Mouse (Mus musculus): Measurements from ENCODE around the gene Ccdc137. TPM values are rescaled to one million over a fixed set of nuclear protein-coding genes. Genes with fewer than 3 reads are reported as not detected.
A peak's percentile ranks its signal among the peaks of the same experiment; 100 is the strongest.

Gene Ccdc137
- polyA plus RNA-seq, 1 experiment from 2014 or later, result 32.6 TPM

DNA sequence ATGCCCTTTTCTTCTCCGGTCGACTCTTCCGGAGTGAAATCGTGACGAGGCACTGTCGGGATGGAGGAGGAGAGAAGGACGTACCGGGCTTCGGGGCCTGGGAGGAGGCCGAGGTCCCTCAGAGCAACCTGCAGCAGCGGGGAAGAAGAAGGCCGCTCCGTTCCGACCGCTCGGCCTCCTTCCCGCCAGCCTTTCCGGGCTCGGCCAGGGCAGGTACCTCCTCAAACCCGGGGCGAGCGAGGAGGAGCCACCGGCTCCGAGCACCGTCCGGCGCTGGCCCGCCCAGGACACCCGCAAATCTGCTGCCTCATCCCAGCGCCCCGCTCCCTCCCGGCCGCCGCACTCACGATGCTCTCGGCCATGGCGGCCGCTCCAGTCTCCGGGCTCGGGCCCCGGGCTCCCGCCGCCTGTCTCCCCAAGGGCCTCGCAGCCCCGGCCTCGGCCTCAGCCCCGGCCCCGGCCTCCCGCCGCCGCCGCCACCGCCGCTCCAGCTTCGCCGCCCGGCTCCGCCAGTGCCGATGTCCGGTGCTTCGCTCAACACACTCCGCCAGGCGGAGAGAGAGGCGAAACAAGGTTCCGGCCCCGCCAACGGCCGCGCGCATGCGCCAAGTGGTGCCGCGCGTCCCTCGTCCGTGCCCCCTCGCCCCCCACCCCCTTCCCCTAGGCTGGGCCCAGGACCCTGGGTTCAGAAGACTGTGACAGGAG is 20.6 kb upstream of the Ccdc137 start, which contains the start of gene Nploc4:
Gene Nploc4, minus strand, starts transcription at position 557 of the 705 bp plus-strand sequence.
- DNase-seq (ENCODE audit: low spot score), result peak; percentile 96
- H3K9ac ChIP-seq (ENCODE audit: low read length), result peak within 1 kb of the TSS; percentile 96
- ATAC-seq (ENCODE audit: insufficient number of reproducible peaks, low FRiP score, low TSS enrichment, low read depth), result peak; percentile 89
- H3K4me3 ChIP-seq (ENCODE audit: low read depth, low read length), result peak within 1 kb of the TSS; percentile 99
- H3K4me1 ChIP-seq (ENCODE audit: control insufficient read depth, insufficient read depth, low read length), result peaks cover 11% of the 10 kb centered on the region
- no peaks in the 10 kb centered on the region for H3K27me3 ChIP-seq (ENCODE audit: control insufficient read depth, insufficient read depth, low read length)
- H3K36me3 ChIP-seq (ENCODE audit: control insufficient read depth, insufficient read depth, low read length), result peaks cover 2% of the 10 kb centered on the region
- under 1% methylated on average over 75 of the region's 77 CpGs for WGBS
- H3K27ac ChIP-seq (replicated peaks; ENCODE audit: low read depth, low read length), result peak within 1 kb of the TSS; percentile 52
- no peaks in the 10 kb centered on the region for H3K9me3 ChIP-seq (ENCODE audit: control insufficient read depth, low read length)
- peak within 1 kb of the TSS; percentile 83 for H3K4me2 ChIP-seq (ENCODE audit: low read depth, severe bottlenecking)

DNA sequence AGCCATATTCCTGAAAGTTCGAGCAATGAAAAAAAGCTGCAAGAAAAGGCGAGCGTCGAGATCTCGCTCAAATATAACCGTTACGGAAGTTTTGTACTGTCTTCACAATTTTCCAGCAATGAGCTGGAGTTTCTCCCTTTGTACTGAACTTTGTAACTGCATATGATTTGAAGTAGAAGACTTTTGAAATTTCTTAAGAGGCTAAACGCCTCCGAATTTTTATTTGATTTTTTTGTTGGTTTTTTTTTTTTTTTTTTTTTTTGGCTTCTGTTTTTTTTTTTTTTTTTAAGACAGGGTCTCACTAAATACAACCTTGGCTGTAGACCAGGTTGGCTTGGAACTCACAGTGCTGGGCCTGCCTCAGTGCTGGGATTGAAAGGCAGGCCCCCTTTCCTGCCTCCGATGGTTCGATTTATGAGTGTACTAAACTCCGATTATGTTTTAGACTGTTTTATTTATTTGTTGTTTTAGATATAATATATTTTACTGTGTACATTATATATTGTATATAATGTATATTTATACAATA is 20.0 kb upstream of the Ccdc137 start:
- no peak overlapping the region for H3K27ac ChIP-seq (replicated peaks; ENCODE audit: low read depth, low read length)
- H3K36me3 ChIP-seq (ENCODE audit: control insufficient read depth, insufficient read depth, low read length), result peaks cover 2% of the 10 kb centered on the region
- peak overlapping the region; percentile 83 for H3K4me2 ChIP-seq (ENCODE audit: low read depth, severe bottlenecking)
- WGBS, result 30% methylated on average over 12 of the region's 12 CpGs
- no peak for ATAC-seq (ENCODE audit: insufficient number of reproducible peaks, low FRiP score, low TSS enrichment, low read depth)
- peak overlapping the region; percentile 96 for H3K9ac ChIP-seq (ENCODE audit: low read length)
- peaks cover 11% of the 10 kb centered on the region for H3K4me1 ChIP-seq (ENCODE audit: control insufficient read depth, insufficient read depth, low read length)
- H3K27me3 ChIP-seq (ENCODE audit: control insufficient read depth, insufficient read depth, low read length), result no peaks in the 10 kb centered on the region
- DNase-seq (ENCODE audit: low spot score), result no peak
- no peaks in the 10 kb centered on the region for H3K9me3 ChIP-seq (ENCODE audit: control insufficient read depth, low read length)
- peak overlapping the region; percentile 99 for H3K4me3 ChIP-seq (ENCODE audit: low read depth, low read length)

DNA sequence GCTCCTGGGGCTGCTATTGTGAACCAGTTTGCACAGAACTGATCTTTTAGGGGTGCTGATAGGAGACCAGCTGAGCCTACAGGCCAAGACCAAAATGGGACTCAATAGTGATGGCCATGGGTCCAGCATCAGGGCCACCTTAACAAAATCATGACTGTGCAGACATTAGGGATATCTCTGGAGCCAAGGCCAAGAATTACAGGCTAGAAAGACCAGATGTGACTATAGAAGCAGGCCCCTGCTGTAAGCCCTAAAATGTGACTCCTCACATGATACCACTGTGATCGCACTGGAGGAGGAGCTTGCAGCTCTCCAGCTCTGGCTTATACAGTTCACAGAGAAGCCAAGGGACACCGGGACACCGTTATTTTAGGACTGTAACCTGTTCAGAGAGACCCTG is 15.6 kb upstream of the Ccdc137 start, which contains the start of gene Tspan10:
Gene Tspan10, plus strand, starts transcription at position 301 of the 400 bp plus-strand sequence.
- Histone ChIP-seq H3K9ac (ENCODE audit: low read length) (no peak within 1 kb of the TSS), H3K4me1 (ENCODE audit: control insufficient read depth, insufficient read depth, low read length) (no peaks in the 10 kb centered on the region), H3K9me3 (ENCODE audit: control insufficient read depth, low read length) (no peaks in the 10 kb centered on the region), H3K27ac (replicated peaks; ENCODE audit: low read depth, low read length) (no peak within 1 kb of the TSS), H3K27me3 (ENCODE audit: control insufficient read depth, insufficient read depth, low read length) (no peaks in the 10 kb centered on the region), H3K4me3 (ENCODE audit: low read depth, low read length) (no peak within 1 kb of the TSS), H3K36me3 (ENCODE audit: control insufficient read depth, insufficient read depth, low read length) (no peaks in the 10 kb centered on the region), H3K4me2 (ENCODE audit: low read depth, severe bottlenecking) (no peak within 1 kb of the TSS)
- 89% methylated on average over 3 of the region's 3 CpGs for WGBS
- DNase-seq (ENCODE audit: low spot score) (no peak), ATAC-seq (ENCODE audit: insufficient number of reproducible peaks, low FRiP score, low TSS enrichment, low read depth) (no peak)

DNA sequence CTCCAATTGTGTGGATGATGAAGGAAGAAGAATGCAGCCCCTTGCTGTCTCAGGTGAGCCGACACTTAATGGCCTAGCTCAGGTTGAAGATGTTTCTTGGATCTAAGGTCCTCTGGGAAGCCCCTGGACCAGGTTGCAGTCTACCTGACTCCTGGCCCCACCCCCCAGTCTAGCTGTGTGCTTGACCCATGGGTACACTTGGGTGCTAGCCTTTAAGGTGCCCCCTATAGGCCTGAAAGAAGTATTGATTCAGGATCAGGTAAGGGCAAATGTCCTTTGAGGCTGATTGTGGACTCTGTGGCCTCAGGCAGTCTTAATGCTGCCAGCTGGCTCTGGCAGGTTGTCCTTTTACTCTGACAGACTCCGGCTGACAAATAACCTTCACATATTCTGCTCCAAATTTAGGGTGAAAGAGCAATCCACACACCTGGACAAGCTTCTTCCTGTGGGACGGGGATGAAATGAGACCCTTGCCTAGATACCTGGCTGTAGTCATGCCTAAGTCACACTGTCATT is 15.1 kb upstream of the Ccdc137 start:
- H3K9ac ChIP-seq (ENCODE audit: low read length), result no peak overlapping the region
- ATAC-seq (ENCODE audit: insufficient number of reproducible peaks, low FRiP score, low TSS enrichment, low read depth) (no peak), DNase-seq (ENCODE audit: low spot score) (no peak)
- no peak overlapping the region for H3K4me3 ChIP-seq (ENCODE audit: low read depth, low read length)
- no peak overlapping the region for H3K4me2 ChIP-seq (ENCODE audit: low read depth, severe bottlenecking)
- H3K9me3 ChIP-seq (ENCODE audit: control insufficient read depth, low read length), result no peaks in the 10 kb centered on the region
- H3K4me1 ChIP-seq (ENCODE audit: control insufficient read depth, insufficient read depth, low read length), result no peaks in the 10 kb centered on the region
- WGBS, result 85% methylated on average over 3 of the region's 3 CpGs
- no peaks in the 10 kb centered on the region for H3K36me3 ChIP-seq (ENCODE audit: control insufficient read depth, insufficient read depth, low read length)
- H3K27me3 ChIP-seq (ENCODE audit: control insufficient read depth, insufficient read depth, low read length), result no peaks in the 10 kb centered on the region
- H3K27ac ChIP-seq (replicated peaks; ENCODE audit: low read depth, low read length), result no peak overlapping the region

DNA sequence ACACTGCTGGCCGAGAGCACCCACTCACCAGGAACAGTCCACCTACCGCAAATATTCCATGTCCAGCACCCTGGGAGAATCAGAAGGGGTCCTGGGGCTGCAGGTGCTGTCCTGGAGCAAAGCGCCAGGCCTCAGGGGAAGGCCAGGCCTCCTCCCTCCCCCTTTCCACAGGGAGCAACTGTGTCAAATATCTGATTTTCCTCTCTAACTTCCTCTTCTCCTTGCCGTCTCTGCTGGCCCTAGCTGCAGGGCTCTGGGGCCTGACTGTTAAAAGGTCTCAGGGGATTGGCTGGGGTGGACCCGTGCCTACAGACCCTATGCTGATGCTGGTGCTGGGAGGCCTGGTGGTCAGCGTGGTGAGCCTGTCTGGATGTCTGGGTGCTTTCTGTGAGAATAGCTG is 13.8 kb upstream of the Ccdc137 start:
- Histone ChIP-seq H3K27ac (replicated peaks; ENCODE audit: low read depth, low read length) (no peak overlapping the region), H3K27me3 (ENCODE audit: control insufficient read depth, insufficient read depth, low read length) (no peaks in the 10 kb centered on the region), H3K4me3 (ENCODE audit: low read depth, low read length) (no peak overlapping the region), H3K36me3 (ENCODE audit: control insufficient read depth, insufficient read depth, low read length) (no peaks in the 10 kb centered on the region), H3K4me2 (ENCODE audit: low read depth, severe bottlenecking) (no peak overlapping the region), H3K9me3 (ENCODE audit: control insufficient read depth, low read length) (no peaks in the 10 kb centered on the region), H3K4me1 (ENCODE audit: control insufficient read depth, insufficient read depth, low read length) (no peaks in the 10 kb centered on the region), H3K9ac (ENCODE audit: low read length) (no peak overlapping the region)
- no peak for ATAC-seq (ENCODE audit: insufficient number of reproducible peaks, low FRiP score, low TSS enrichment, low read depth)
- whole genome bisulfite sequencing, result 72% methylated on average over 6 of the region's 6 CpGs
- DNase-seq (ENCODE audit: low spot score), result no peak

DNA sequence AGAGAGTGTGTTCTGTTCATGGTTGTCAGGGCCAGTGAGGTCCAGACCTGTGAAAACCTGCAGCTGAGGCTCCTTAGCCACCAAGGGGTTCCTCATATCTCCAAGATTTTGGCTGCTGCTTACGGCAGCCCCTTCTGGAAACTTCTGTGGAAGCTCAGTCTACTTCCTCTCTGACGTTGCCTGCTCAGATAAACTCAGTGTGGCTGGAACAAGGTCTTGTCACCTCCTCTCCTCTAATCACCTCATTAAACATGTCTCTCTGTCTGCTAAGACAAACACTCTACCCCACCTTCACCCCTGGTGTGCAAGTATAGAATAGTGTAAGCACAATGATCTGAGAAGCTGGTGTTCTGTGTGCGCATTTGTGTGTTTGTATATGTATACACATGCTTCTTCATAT is 12.4 kb upstream of the Ccdc137 start:
- Histone ChIP-seq H3K27me3 (ENCODE audit: control insufficient read depth, insufficient read depth, low read length) (no peaks in the 10 kb centered on the region), H3K9ac (ENCODE audit: low read length) (no peak overlapping the region), H3K9me3 (ENCODE audit: control insufficient read depth, low read length) (no peaks in the 10 kb centered on the region), H3K4me1 (ENCODE audit: control insufficient read depth, insufficient read depth, low read length) (no peaks in the 10 kb centered on the region), H3K4me2 (ENCODE audit: low read depth, severe bottlenecking) (no peak overlapping the region), H3K36me3 (ENCODE audit: control insufficient read depth, insufficient read depth, low read length) (no peaks in the 10 kb centered on the region), H3K4me3 (ENCODE audit: low read depth, low read length) (no peak overlapping the region), H3K27ac (replicated peaks; ENCODE audit: low read depth, low read length) (no peak overlapping the region)
- no peak for ATAC-seq (ENCODE audit: insufficient number of reproducible peaks, low FRiP score, low TSS enrichment, low read depth)
- WGBS, result 65% methylated on average over 3 of the region's 3 CpGs
- no peak for DNase-seq (ENCODE audit: low spot score)

DNA sequence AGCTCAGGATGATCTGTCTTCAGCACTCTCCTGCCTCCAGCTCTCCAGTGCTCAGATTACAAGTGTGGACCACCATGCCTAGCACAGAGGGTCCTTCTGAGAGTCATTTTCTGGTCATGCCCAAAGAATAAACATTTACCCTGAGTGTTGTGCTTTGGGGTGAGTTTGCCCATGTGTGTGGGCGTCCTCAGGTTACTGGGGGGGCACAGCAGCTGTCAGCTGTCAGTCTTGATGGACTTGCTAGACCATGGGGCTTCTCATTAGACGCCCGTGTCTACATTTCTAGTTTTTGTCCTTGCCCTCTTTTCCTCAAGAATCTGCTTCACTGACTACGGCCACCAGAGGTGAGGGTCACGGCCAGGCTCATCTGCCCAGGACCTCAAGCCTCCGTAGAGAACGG is 10.7 kb upstream of the Ccdc137 start:
- ATAC-seq (ENCODE audit: insufficient number of reproducible peaks, low FRiP score, low TSS enrichment, low read depth) (no peak), DNase-seq (ENCODE audit: low spot score) (no peak)
- Histone ChIP-seq H3K4me2 (ENCODE audit: low read depth, severe bottlenecking) (no peak overlapping the region), H3K27ac (replicated peaks; ENCODE audit: low read depth, low read length) (no peak overlapping the region), H3K36me3 (ENCODE audit: control insufficient read depth, insufficient read depth, low read length) (no peaks in the 10 kb centered on the region), H3K9me3 (ENCODE audit: control insufficient read depth, low read length) (no peaks in the 10 kb centered on the region), H3K27me3 (ENCODE audit: control insufficient read depth, insufficient read depth, low read length) (no peaks in the 10 kb centered on the region), H3K4me1 (ENCODE audit: control insufficient read depth, insufficient read depth, low read length) (no peaks in the 10 kb centered on the region), H3K4me3 (ENCODE audit: low read depth, low read length) (no peak overlapping the region), H3K9ac (ENCODE audit: low read length) (no peak overlapping the region)
- 81% methylated on average over 7 of the region's 7 CpGs for WGBS

DNA sequence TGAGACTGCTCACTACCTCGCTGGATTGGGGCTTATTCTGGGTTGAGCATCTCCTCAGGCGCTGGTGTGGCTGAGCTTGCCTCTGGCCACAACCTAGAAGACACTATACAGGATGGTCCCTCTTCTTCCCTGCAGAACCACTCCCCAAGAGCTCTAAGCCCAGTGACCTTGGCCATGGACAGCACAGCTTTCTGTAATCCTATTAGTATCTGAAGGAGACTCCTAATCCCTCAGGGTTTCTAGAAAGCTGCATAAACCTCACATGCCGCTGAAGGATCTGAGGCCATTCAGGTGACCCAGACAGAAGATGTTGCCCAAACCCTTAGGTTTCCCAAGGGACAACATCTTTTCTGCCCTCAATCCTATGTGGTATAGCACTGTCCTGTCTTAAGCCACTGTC is 5.7 kb upstream of the Ccdc137 start:
- ATAC-seq (ENCODE audit: insufficient number of reproducible peaks, low FRiP score, low TSS enrichment, low read depth) (no peak), DNase-seq (ENCODE audit: low spot score) (no peak)
- Histone ChIP-seq H3K27ac (replicated peaks; ENCODE audit: low read depth, low read length) (no peak overlapping the region), H3K4me2 (ENCODE audit: low read depth, severe bottlenecking) (no peak overlapping the region), H3K36me3 (ENCODE audit: control insufficient read depth, insufficient read depth, low read length) (no peaks in the 10 kb centered on the region), H3K27me3 (ENCODE audit: control insufficient read depth, insufficient read depth, low read length) (no peaks in the 10 kb centered on the region), H3K9me3 (ENCODE audit: control insufficient read depth, low read length) (no peaks in the 10 kb centered on the region), H3K9ac (ENCODE audit: low read length) (no peak overlapping the region), H3K4me3 (ENCODE audit: low read depth, low read length) (no peak overlapping the region), H3K4me1 (ENCODE audit: control insufficient read depth, insufficient read depth, low read length) (no peaks in the 10 kb centered on the region)
- 71% methylated on average over 3 of the region's 3 CpGs for WGBS

Data from limb, embryonic 11.5 days (tissue).